Mouse (Mus musculus): Measurements from ENCODE around the gene Elmsan1. TPM values are rescaled to one million over a fixed set of nuclear protein-coding genes. Genes with fewer than 3 reads are reported as not detected.

The Elmsan1 gene
- polyA plus RNA-seq, 1 experiment from 2014 or later = 9.9 TPM

DNA sequence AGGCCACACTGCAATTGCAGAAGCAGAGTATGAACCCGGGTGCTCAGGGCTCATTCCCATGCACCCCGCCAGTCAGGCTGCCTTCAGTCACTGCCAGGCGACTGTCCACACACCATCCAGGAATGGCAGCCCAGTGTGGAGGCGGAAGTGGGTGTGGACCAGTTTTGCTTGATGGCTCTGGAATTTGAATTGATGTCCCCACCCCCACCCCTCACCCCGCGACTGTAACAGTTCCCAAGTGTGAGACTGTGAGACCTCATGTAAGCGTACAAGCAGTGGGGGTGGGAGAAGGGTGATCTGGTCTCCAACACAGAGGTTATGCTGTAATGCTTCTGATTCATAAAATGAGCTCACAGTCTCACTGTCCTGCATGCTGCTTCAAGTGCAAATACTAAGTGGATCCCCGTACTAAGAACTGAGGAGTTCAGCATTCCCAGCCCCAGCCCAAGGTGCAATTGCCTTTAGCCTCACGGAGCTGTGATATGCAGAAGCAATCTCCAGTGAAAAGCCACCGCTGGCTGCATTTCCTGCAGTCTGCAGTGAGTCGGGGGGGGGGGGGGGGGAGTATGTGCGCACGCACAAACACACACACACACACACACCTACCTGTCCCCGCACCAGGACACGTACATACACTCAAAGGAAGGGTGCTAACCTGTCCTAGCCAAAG, 28.4 kb downstream of the Elmsan1 start:
- Histone ChIP-seq H3K36me3 (peaks cover 10% of the 10 kb centered on the region; the same call in 1 of the 2 replicates), H3K4me2 (replicated peaks) (peak overlapping the region; percentile 99), H3K4me3 (0 out of 2 replicates have a peak overlapping the region, but pooled peaks have one; percentile 5), H3K27me3 (no peaks in the 10 kb centered on the region), H3K9ac (no peak overlapping the region), H3K27ac (no peak overlapping the region), H3K4me1 (peaks cover 84% of the 10 kb centered on the region), H3K9me3 (no peaks in the 10 kb centered on the region; the same call in 1 of the 2 replicates)
- no peak for ATAC-seq (ENCODE audit: low FRiP score, low read depth)
- WGBS = 26% methylated on average over 15 of the region's 15 CpGs

DNA sequence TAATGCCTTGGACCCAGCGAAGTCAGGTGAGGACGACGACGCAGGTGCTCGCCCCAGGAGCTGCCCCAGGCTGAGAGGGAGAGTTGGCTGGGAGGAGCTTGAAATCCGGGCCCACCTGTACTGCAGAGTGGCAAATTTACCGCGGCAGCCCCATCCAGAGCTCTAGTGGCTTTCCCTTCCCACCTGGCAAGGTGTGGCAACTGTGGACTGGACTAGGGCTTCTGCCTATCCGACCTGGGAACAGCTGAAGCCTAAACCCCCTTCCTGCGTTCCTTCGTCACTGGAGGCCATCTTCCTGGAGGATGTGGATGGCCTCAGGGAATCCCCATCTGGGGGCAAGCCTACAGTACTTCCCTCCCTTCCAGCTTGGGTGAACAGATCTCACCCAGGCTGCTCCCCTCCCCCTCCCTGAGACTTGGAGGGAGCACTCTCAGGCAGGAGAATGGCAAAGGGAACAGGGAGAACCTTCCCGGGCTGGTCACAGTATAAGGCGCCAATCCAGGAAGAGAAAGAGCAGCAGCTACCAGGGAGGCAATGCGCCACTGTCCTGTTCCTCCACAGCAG, 29.7 kb downstream of the Elmsan1 start:
- Histone ChIP-seq H3K4me2 (replicated peaks) (peak overlapping the region; percentile 32), H3K36me3 (peaks cover 10% of the 10 kb centered on the region; the same call in 1 of the 2 replicates), H3K9ac (peak overlapping the region; percentile 43; the same call in 1 of the 2 replicates), H3K4me1 (peaks cover 80% of the 10 kb centered on the region), H3K9me3 (no peaks in the 10 kb centered on the region; the same call in 1 of the 2 replicates), H3K27ac (no peak overlapping the region), H3K4me3 (no peak overlapping the region), H3K27me3 (no peaks in the 10 kb centered on the region)
- ATAC-seq (ENCODE audit: low FRiP score, low read depth) = no peak
- WGBS = 64% methylated on average over 14 of the region's 14 CpGs

DNA sequence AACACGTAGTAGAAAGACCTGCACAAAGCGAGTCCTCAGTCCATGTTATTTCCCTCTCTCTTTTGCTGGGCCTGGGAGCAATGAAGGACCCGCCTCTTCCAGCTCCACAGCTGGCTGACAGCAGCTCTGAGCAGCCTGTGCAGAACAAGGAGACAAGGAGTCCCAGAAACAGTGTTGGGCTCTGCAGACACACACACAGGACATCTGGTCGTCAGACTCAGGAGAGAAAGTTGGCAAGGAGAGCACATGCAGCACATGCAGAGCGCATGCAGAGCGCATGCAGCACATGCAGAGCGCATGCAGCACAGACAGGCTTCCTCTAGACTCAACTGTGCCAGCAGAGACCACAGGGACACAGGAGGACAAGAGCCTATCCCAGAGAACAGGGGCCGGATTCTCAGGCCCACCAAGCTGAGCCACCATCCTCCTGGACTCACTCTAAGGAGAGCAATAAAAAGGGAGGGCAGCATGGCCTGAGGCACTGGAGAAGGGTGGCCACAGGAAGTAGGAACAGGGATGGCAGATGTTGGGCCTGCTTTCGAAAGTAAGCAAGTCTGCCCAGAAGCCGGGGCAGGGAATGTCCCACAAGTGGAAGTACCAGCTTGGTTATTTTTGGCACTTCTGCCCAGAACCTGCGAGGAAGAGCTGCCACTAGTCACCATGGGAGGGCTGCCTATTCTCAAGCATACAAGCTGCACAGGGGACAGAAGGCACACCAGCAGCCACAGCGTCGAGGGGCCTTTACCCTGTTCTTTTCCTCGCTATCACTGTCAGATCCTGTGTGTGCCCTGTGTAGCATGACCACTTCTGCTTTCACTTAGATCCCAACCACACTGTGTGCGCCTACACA, 30.7 kb downstream of the Elmsan1 start:
- H3K27ac ChIP-seq = peak overlapping the region; percentile 61; the same call in 1 of the 2 replicates
- H3K9me3 ChIP-seq = no peaks in the 10 kb centered on the region; the same call in 1 of the 2 replicates
- peak overlapping the region; percentile 32 for H3K4me2 ChIP-seq (replicated peaks)
- H3K27me3 ChIP-seq = no peaks in the 10 kb centered on the region
- peaks cover 80% of the 10 kb centered on the region for H3K4me1 ChIP-seq
- H3K9ac ChIP-seq = peak overlapping the region; percentile 54; the same call in 1 of the 2 replicates
- peaks cover 10% of the 10 kb centered on the region; the same call in 1 of the 2 replicates for H3K36me3 ChIP-seq
- 0 out of 2 replicates have a peak, but pooled peaks have one; percentile 9 for ATAC-seq (ENCODE audit: low FRiP score, low read depth)
- H3K4me3 ChIP-seq = no peak overlapping the region
- 40% methylated on average over 15 of the region's 15 CpGs for WGBS

DNA sequence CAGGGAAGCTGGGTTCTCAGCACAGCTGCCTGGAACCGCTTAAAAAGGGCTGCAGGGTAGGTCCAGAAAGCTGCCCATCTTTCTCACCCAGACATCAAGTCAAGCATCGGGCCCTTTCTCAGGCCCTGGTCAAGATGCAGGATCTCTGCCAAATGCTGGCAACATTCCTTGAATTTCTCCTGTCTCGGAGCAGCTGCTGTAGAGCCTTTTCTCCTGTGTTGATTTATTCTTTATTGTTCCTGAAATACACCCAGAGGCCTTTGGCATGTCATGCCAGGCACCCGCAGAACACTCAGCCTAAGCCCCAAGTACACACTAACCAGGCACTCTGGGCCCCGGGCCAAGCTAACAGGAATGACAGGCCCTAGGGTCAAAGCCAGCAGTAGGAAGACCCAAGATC, 31.7 kb downstream of the Elmsan1 start:
- ATAC-seq (ENCODE audit: low FRiP score, low read depth) = no peak
- Histone ChIP-seq H3K27me3 (no peaks in the 10 kb centered on the region), H3K27ac (no peak overlapping the region), H3K4me1 (peaks cover 73% of the 10 kb centered on the region), H3K9ac (no peak overlapping the region), H3K4me3 (no peak overlapping the region), H3K4me2 (replicated peaks) (no peak overlapping the region), H3K9me3 (no peaks in the 10 kb centered on the region; the same call in 1 of the 2 replicates), H3K36me3 (peaks cover 10% of the 10 kb centered on the region; the same call in 1 of the 2 replicates)
- 70% methylated on average over 5 of the region's 5 CpGs for WGBS

DNA sequence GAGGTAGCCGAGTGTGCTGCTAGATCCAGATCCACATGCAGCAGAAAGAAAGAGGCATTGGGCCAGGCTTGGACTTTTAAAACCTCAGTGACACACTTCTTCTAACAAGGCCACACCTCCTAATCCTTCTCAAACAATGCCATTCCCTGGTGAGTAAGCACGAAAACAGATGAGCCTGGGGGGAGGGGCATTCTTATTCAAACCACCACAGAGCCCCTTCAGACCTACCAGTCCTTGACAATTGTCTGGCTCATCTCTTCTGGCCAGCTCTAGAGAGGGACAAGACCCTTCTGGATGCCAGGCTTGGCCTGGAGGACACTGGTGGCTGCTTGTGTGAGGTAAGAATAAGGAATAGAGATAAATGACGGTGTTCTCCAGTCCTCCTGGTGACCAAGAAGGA, 32.1 kb downstream of the Elmsan1 start:
- Histone ChIP-seq H3K9ac (no peak overlapping the region), H3K4me3 (no peak overlapping the region), H3K27me3 (no peaks in the 10 kb centered on the region), H3K36me3 (peaks cover 10% of the 10 kb centered on the region; the same call in 1 of the 2 replicates), H3K9me3 (no peaks in the 10 kb centered on the region; the same call in 1 of the 2 replicates), H3K4me1 (peaks cover 73% of the 10 kb centered on the region), H3K27ac (no peak overlapping the region), H3K4me2 (replicated peaks) (no peak overlapping the region)
- WGBS = 91% methylated on average over 3 of the region's 3 CpGs
- no peak for ATAC-seq (ENCODE audit: low FRiP score, low read depth)

DNA sequence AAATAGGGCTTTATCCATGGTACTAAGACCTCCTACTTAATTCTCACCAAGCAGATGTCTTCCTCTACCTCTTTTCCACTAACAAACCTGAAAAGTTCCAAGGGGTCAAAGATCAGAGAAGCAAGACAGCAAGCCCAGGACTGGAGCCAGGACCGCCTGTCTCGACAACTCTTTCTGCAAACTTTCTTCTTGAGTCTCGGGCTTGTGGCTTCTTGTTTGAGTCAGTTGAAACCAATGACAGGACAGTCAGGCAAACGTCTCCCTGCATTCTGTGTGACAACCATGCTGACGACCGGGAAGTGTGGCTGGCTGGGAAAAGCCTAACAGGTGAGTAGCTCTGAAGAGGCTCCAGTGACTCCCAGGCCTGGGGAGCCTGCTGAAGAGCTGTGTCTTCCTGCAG, 33.1 kb downstream of the Elmsan1 start:
- Histone ChIP-seq H3K9me3 (no peaks in the 10 kb centered on the region; the same call in 1 of the 2 replicates), H3K27ac (peak overlapping the region; percentile 10; the same call in 1 of the 2 replicates), H3K9ac (no peak overlapping the region), H3K4me1 (peaks cover 73% of the 10 kb centered on the region), H3K36me3 (peaks cover 10% of the 10 kb centered on the region; the same call in 1 of the 2 replicates), H3K4me3 (no peak overlapping the region), H3K27me3 (no peaks in the 10 kb centered on the region), H3K4me2 (replicated peaks) (no peak overlapping the region)
- ATAC-seq (ENCODE audit: low FRiP score, low read depth) = no peak
- 64% methylated on average over 6 of the region's 6 CpGs for WGBS

DNA sequence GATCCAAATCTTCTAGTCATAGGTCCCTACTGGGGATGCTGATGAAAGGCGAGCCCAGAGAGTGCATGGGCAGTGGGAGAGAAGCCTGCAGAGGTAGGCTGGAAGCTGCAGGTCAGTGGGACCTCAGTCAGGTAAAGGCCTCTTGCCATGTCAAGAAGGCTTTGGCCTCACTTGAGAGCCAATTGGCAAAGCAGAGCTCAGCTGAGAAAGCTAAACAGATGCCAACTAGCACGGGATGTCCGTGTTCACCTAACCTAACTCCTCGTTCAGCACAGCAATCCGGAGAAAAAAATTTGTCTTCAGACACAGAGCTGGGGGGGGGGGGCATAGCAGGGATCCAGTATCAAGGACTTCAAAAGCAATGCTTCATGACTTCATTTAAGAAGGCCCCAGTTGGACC, 33.7 kb downstream of the Elmsan1 start:
- peaks cover 73% of the 10 kb centered on the region for H3K4me1 ChIP-seq
- H3K27ac ChIP-seq = no peak overlapping the region
- no peak overlapping the region for H3K4me3 ChIP-seq
- H3K36me3 ChIP-seq = peaks cover 10% of the 10 kb centered on the region; the same call in 1 of the 2 replicates
- H3K9ac ChIP-seq = no peak overlapping the region
- no peaks in the 10 kb centered on the region for H3K27me3 ChIP-seq
- no peaks in the 10 kb centered on the region; the same call in 1 of the 2 replicates for H3K9me3 ChIP-seq
- 81% methylated on average over 5 of the region's 5 CpGs for WGBS
- H3K4me2 ChIP-seq (replicated peaks) = no peak overlapping the region
- no peak for ATAC-seq (ENCODE audit: low FRiP score, low read depth)

DNA sequence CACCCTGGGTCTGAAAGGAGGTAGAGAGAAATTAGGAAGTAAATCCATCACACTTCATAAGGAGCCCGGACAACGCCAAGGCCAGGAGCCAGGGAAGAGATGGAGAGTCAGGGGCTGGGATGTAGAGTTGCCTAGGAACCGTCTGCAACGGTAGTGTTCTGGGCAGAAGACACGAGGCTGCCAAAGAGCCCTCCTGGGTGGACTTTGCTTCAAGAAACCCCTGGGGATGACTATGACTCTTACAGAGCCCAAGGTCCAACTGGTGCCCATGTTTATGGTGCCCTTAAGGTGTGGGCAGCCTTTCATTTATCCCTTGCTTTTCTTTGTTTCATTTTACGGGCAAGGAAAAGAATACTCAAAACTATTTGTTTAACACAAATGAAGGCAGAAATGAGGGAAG, 36.7 kb downstream of the Elmsan1 start:
- Histone ChIP-seq H3K4me1 (peaks cover 73% of the 10 kb centered on the region), H3K27ac (no peak overlapping the region), H3K4me2 (replicated peaks) (peak overlapping the region; percentile 31; the same call in 1 of the 2 replicates), H3K9ac (no peak overlapping the region), H3K27me3 (no peaks in the 10 kb centered on the region), H3K4me3 (no peak overlapping the region), H3K9me3 (no peaks in the 10 kb centered on the region; the same call in 1 of the 2 replicates), H3K36me3 (peaks cover 10% of the 10 kb centered on the region; the same call in 1 of the 2 replicates)
- no peak for ATAC-seq (ENCODE audit: low FRiP score, low read depth)
- 74% methylated on average over 6 of the region's 6 CpGs for WGBS

DNA sequence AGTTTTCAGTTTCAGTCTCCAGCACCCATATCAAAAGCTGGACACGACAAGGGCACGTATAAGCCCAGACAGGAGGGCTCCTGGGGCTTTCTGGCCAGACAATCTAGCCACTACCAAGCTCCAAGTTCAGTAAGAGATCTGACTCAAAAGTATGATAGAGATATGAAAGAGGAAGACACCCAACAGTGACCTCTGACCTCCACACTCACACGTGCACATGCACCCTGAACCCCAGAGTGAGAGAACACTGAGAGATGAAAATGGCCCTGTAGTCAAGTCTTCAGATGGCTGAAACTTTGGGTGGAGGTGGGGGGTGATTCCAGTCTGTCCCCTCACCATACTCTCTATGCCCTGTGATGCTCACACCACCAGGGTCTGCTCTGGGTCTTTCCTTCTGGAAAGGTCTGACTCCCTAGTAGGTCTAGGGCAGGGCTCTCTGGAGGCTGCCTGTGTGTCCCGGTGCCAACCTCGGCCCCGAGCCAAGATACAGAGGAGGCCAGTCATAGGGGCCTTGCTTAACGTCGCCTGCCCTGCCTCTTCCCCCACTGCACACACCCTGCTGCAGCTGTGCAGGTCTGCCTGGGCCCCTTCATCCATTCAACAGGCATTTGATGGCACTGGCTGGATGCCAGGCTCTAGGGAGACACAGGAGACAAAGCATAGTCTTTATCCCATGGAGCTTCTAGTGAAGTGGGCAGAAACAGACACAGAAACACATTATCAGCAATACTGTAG, 37.8 kb downstream of the Elmsan1 start:
- peaks cover 75% of the 10 kb centered on the region for H3K4me1 ChIP-seq
- H3K27ac ChIP-seq = peak overlapping the region; percentile 63
- no peaks in the 10 kb centered on the region for H3K27me3 ChIP-seq
- 56% methylated on average over 8 of the region's 8 CpGs for WGBS
- H3K9ac ChIP-seq = peak overlapping the region; percentile 13; the same call in 1 of the 2 replicates
- no peaks in the 10 kb centered on the region for H3K36me3 ChIP-seq
- no peaks in the 10 kb centered on the region for H3K9me3 ChIP-seq
- peak overlapping the region; percentile 31 for H3K4me2 ChIP-seq (replicated peaks)
- peak; percentile 73 for ATAC-seq (ENCODE audit: low FRiP score, low read depth)
- H3K4me3 ChIP-seq = no peak overlapping the region

DNA sequence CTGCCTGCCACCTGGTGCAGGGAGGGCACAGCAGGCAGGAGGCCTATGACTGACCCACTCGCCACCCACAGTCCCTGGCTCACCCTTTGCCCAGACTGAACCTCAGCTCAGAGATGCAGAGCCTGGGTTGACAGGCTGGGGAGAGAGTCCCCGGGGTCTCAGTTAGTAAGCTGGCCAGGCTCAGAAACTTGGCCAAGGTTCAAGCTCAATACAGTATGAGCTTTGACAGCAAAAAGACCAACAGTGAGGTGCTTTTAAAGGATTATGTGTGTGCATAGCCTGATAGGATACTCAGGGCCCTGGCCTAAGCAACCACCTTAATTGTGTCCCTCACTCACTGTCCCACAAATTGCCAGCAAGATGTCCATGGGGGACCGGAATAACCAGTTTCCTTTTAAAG, 38.6 kb downstream of the Elmsan1 start:
- Histone ChIP-seq H3K9ac (no peak overlapping the region; the same call in 1 of the 2 replicates), H3K4me2 (replicated peaks) (peak overlapping the region; percentile 31; the same call in 1 of the 2 replicates), H3K27me3 (no peaks in the 10 kb centered on the region), H3K9me3 (no peaks in the 10 kb centered on the region), H3K4me1 (peaks cover 75% of the 10 kb centered on the region), H3K27ac (peak overlapping the region; percentile 63; the same call in 1 of the 2 replicates), H3K36me3 (no peaks in the 10 kb centered on the region), H3K4me3 (no peak overlapping the region)
- 58% methylated on average over 3 of the region's 3 CpGs for WGBS
- no peak; the same call in 1 of the 2 replicates for ATAC-seq (ENCODE audit: low FRiP score, low read depth)

All from limb, embryonic 13.5 days (tissue).